Mouse (Mus musculus): Measurements from ENCODE around the gene Ptpn18.

DNA sequence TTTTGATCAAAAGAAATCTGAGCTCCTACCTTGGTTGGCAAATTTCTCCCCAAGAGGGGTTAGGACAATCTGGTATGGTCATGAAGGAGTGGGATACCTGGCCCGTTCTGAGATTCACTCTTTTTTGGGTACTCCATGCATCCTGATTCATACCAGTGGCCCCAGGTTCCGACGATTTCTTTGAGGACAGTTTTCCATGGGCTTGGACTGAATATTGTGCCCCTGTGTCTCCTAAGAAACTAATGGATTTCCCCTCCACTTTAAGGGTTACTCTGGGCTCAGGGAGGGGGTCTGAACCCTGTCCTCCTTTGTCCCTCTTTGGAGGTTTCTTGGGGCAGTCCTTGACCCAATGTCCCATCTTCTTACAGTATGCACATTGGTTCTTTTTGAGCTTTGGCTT is 28.6 kb upstream of the Ptpn18 start:
- TF ChIP-seq HCFC1 (IDR thresholded peaks at IDR 0.05; ENCODE audit: borderline replicate concordance, insufficient read depth, low read length): no peak
- TF ChIP-seq CHD2 (IDR thresholded peaks at IDR 0.05; ENCODE audit: low read depth, low read length): no peak

All from ES-E14 (cell line).